Mouse (Mus musculus) brain, embryonic 14.5 days (tissue): Measurements from ENCODE around the gene Gm8212. TPM values are rescaled to one million over a fixed set of nuclear protein-coding genes. Genes with fewer than 3 reads are reported as not detected.
"Not testable (repeated sequence)": the region's sequence is repeated elsewhere in the genome, so short reads cannot be mapped to it uniquely, and the experiment has no call there.

Experiments used
- DNase-seq: peaks from one replicate; pipeline ENCODE4 v3.0.0-alpha.2; 2011; ENCODE audit warnings: low read depth
- CTCF ChIP-seq: fragments of 200-500 bp; IDR thresholded peaks from 2 replicates; pipeline ENCODE4 v1.5.1; 2012; ENCODE audit warnings: inconsistent platforms, mild to moderate bottlenecking, moderate library complexity, borderline replicate concordance; ENCODE audit not compliant: insufficient read depth, insufficient read length; ENCODE audit errors: extremely low read depth
- POLR2A ChIP-seq: fragments of 200-500 bp; IDR thresholded peaks from 2 replicates; pipeline ENCODE4 v1.6.1; 2012; ENCODE audit warnings: mild to moderate bottlenecking, inconsistent platforms, borderline replicate concordance; ENCODE audit not compliant: poor library complexity, insufficient read depth, insufficient read length, severe bottlenecking; ENCODE audit errors: extremely low read depth
- polyA plus RNA-seq: library from polyadenylated mRNA; depleted of rRNA; stranded (reverse); fragments of >200 nt; gene quantifications from 2 replicates; pipeline ENCODE4 v1.2.3, GENCODE M21; 2012; rRNA removed

The Gm8212 gene
- not detected in 2 replicates for polyA plus RNA-seq

- DNase-seq, result not testable (repeated sequence)
Measured at GRCm38 (mm10) chr14:44197361-44197760, at the start of gene Gm8212. TSS of gene Gm8212 (plus strand) at chr14:44197661.

DNA sequence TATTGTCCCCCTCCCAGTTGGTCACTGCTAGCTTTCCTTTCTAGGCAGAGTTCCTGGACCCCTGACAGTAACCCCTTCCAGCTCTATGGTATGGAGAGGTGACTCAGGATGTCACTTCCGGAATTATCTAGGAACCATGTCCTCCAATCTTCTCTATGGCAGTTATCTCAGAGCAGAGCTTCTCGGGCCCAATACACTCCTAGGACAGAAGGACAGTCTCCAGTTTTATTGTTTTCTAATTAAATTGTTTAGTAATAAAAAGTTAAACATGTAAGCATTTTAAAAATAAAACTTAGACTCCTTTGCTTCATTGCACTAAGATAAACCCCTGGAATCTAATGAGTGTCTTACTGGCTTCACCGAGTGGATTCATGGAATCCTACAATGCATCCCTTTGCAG, 15.7 kb downstream of the Gm8212 start, which contains the start of gene 4930503E14Rik:
4930503E14Rik (minus strand) TSS at position 101 of the 400 bp plus-strand sequence.
- DNase-seq, result not testable (repeated sequence)

- TF ChIP-seq POLR2A (no peak), CTCF (no peak)
- DNase-seq, result no peak
Measured at GRCm38 (mm10) chr14:44248039-44248438, 50.6 kb downstream of the Gm8212 start.

Other genes with a start within 250 kb of the Gm8212 start
- not detected in 2 replicates for gene Ang5, start 240.6 kb upstream of the Gm8212 start, polyA plus RNA-seq
- gene Ang6, start 195.4 kb upstream of the Gm8212 start, polyA plus RNA-seq, result not detected in 2 replicates
- gene Ear2, start 95.0 kb upstream of the Gm8212 start, polyA plus RNA-seq, result 0.12 and 0.14 TPM in 2 replicates
- gene Gm3327, start 73.8 kb upstream of the Gm8212 start, polyA plus RNA-seq, result not detected in 2 replicates
- gene 4930503E14Rik, start 15.6 kb downstream of the Gm8212 start, polyA plus RNA-seq, result not detected in 2 replicates
- not detected in 2 replicates for gene Gm8220, start 87.9 kb downstream of the Gm8212 start, polyA plus RNA-seq
- not detected in 2 replicates for gene Gm5930, start 140.9 kb downstream of the Gm8212 start, polyA plus RNA-seq
- 0.05 TPM in 1 of 2 replicates, not detected in the other for gene Gm8229, start 167.7 kb downstream of the Gm8212 start, polyA plus RNA-seq
- gene Gm3371, start 213.0 kb downstream of the Gm8212 start, polyA plus RNA-seq, result not detected in 2 replicates
- gene Gm8232, start 236.0 kb downstream of the Gm8212 start, polyA plus RNA-seq, result not detected in 2 replicates